Mouse (Mus musculus) erythroid progenitor cell, adult 5-6 weeks (primary cell): ENCODE measurements at regions not wholly inside any gene's neighbourhood (a gene's known extent, or its start where the extent isn't known, plus 50 kb on each side); places are given as distances from the start of the nearest gene placed in this dataset.

Experiments used
- ATAC-seq: replicated peaks from 2 replicates; pipeline ENCODE4 v1.8.0; 2016; ENCODE audit warnings: moderate number of reproducible peaks, mild to moderate bottlenecking, moderate TSS enrichment, inconsistent platforms; ENCODE audit not compliant: poor library complexity, low FRiP score, severe bottlenecking

- ATAC-seq: no peak
Observed at GRCm38 (mm10) chr11:26931766-26932165, 338.0 kb upstream of the Vrk2 start.

- ATAC-seq: no peak
Observed at GRCm38 (mm10) chr11:26907099-26907498, 313.3 kb upstream of the Vrk2 start.

DNA sequence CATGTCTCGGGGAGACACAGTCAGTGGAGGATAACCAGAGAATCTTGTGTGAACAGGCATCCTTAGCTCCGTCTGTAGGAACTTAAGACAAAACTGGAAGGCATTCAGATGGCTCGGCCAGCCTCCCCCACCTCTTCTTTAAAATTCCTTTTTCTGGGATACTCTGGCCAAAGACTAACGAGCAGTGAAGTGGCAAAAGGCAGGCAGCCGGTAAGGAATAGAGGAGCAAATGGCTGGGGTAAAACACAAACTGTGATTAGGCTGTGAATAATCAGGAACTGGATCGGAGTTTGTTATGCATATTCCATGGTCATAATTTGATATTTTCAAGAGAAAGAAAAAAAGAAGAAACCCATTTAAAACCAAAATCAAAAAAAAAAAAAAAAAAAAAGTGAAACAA lies 287.8 kb upstream of the Vrk2 start:
- no peak for ATAC-seq
